Mouse (Mus musculus): ENCODE data around the gene Gm128. TPM values are rescaled to one million over a fixed set of nuclear protein-coding genes. Genes with fewer than 3 reads are reported as not detected.

Gm128 gene
- polyA plus RNA-seq, 1 experiment, result 0.86 TPM

GRCm38 (mm10) chr3:95267855-95268254, 26.5 kb upstream of the Gm128 start:
- DNase-seq (ENCODE audit: low read depth), result no peak

GRCm38 (mm10) chr3:95266052-95266451, 24.7 kb upstream of the Gm128 start:
- DNase-seq (ENCODE audit: low read depth), result no peak

- DNase-seq (ENCODE audit: low read depth), result no peak
These were observed 23.3 kb upstream of the Gm128 start for GRCm38 (mm10) chr3:95264724-95265123.

GRCm38 (mm10) chr3:95263089-95263739, 21.8 kb upstream of the Gm128 start:
- no peak for DNase-seq (ENCODE audit: low read depth)

GRCm38 (mm10) chr3:95261975-95262374, 20.6 kb upstream of the Gm128 start:
- DNase-seq (ENCODE audit: low read depth), result no peak

- no peak for DNase-seq (ENCODE audit: low read depth)
These were observed 15.5 kb upstream of the Gm128 start for GRCm38 (mm10) chr3:95256931-95257330.

GRCm38 (mm10) chr3:95250783-95251424, 9.5 kb upstream of the Gm128 start, which contains the start of gene Bnipl:
TSS of gene Bnipl (minus strand) at chr3:95251193.
- DNase-seq (ENCODE audit: low read depth), result no peak

GRCm38 (mm10) chr3:95250361-95250760, 9.0 kb upstream of the Gm128 start:
- no peak for DNase-seq (ENCODE audit: low read depth)

- DNase-seq (ENCODE audit: low read depth), result no peak
These were observed 6.4 kb upstream of the Gm128 start for GRCm38 (mm10) chr3:95247660-95248336.

- DNase-seq (ENCODE audit: low read depth), result peak; percentile 84
These were observed 5.2 kb upstream of the Gm128 start for GRCm38 (mm10) chr3:95246465-95247231.

GRCm38 (mm10) chr3:95243086-95243485, 1.7 kb upstream of the Gm128 start:
- DNase-seq (ENCODE audit: low read depth), result no peak

- no peak for DNase-seq (ENCODE audit: low read depth)
These were observed 498 bp downstream of the Gm128 start for GRCm38 (mm10) chr3:95240900-95241299.

- no peak for DNase-seq (ENCODE audit: low read depth)
These were observed 1.4 kb downstream of the Gm128 start for GRCm38 (mm10) chr3:95239971-95240370.

GRCm38 (mm10) chr3:95239022-95239421, 2.4 kb downstream of the Gm128 start:
- no peak for DNase-seq (ENCODE audit: low read depth)

- DNase-seq (ENCODE audit: low read depth), result no peak
These were observed 3.8 kb downstream of the Gm128 start for GRCm38 (mm10) chr3:95237541-95238099.

- no peak for DNase-seq (ENCODE audit: low read depth)
These were observed 5.8 kb downstream of the Gm128 start for GRCm38 (mm10) chr3:95235386-95236301.

GRCm38 (mm10) chr3:95233303-95233980, 8.0 kb downstream of the Gm128 start:
- DNase-seq (ENCODE audit: low read depth), result no peak

GRCm38 (mm10) chr3:95232771-95233170, 8.6 kb downstream of the Gm128 start:
- no peak for DNase-seq (ENCODE audit: low read depth)

GRCm38 (mm10) chr3:95231298-95232221, 9.8 kb downstream of the Gm128 start, which contains the start of gene Mllt11:
TSS of gene Mllt11 (minus strand) at chr3:95232171.
- DNase-seq (ENCODE audit: low read depth), result no peak

All from gonadal fat pad, adult 2 months (tissue).